Mouse (Mus musculus) adrenal gland, postnatal 10 days (tissue): ENCODE measurements at regions not wholly inside any gene's neighbourhood (a gene's known extent, or its start where the extent isn't known, plus 50 kb on each side); places are given as distances from the start of the nearest gene placed in this dataset.
"Not testable (repeated sequence)": the region's sequence is repeated elsewhere in the genome, so short reads cannot be mapped to it uniquely, and the experiment has no call there.

Source experiments
- DNase-seq: peaks from one replicate; pipeline ENCODE4 v3.0.0; 2021; ENCODE audit warnings: mixed read lengths

DNA sequence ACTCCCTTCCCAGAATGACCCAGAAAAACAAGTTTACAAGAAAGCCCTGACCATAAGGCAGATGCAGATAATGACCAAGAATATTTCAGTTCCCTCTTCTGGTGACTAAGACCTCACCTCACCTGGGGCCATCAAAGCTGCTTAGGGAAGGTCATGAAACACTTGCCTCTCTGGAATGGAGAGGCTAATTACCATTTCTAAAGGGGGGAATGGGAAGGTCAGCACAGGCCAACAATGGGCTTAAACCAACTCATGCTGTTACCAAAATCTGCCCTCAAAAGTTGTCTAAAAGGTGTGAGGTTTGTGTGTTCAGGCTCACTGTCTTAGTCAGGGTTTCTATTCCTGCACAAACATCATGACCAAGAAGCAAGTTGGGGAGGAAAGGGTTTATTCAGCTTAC lies 123.0 kb downstream of the Sgo2b start:
- no peak for DNase-seq

DNA sequence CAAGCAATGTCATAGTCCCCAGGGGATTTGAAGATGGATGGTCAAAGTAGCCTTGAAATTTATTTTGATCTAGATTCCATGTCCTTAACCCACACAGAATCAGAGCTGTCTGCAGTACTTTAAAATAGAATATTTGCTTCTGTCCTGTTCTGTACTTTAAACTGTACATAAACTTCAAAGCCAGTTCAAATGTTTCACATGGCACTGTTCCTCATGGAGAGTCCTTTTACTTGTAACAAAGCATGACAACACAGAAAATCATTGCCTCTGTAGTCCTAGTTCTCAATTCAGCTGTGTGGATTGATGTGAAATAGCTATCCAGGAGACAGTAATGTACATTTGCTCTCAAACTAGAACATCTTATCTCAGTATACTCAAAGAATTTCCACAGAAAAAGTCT lies 123.9 kb downstream of the Sgo2b start:
- no peak for DNase-seq

DNA sequence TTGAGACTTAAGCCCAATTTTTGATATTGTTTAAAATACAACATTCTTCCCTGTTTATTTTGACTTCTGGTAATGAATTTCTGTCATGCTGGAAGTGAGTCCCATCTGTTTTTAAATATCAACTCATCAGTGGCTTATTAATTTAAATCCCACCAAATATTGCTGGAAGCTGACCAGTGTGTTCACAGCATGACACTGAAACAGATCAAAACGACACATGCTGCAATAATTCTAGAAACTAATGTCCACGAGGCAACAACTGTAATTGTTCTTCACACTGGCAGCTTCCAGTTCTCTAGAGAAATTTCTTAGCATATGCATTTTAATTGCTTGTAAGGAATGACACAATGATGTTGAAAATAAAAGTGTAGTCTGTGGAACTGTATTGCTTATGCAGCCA lies 167.6 kb downstream of the Sgo2b start:
- DNase-seq = no peak

DNA sequence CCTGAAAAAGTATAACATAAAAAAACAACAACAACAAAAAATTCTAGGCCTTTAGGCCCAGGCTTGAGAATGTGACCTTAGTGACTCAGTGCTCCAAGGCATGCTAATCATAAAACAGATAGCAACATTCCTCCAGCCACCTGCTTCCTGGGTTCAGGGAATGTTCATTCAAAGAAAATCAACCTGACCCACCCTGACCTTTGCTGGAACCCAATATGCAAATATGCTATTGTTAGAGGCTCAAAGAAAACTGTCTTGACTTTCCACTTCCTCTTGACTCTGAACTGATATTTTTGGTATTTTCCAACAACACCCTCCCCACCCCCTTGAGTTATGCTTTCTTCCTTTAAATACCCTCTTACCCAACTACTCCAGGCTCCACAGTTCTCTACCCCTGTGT lies 191.2 kb downstream of the Sgo2b start:
- DNase-seq = no peak

DNA sequence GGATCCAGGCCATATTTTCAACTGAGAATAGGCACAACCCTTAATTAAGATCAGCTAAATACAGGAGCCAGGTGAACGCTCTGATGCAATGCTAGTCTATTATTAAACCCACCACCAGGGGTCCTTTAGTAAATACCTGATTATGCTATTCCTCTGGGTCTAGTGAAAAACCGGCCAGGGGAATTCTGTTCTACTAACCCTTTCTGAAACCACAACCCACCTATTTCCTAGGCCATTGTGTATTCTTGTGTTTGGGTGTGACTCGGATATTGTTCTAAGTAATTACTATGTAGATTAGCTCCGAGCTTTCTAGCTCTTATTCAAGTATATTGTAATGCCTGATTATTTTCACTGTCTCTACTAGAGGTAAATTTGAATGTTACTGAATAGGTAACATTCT lies 192.1 kb downstream of the Sgo2b start:
- DNase-seq = not testable (repeated sequence)

DNA sequence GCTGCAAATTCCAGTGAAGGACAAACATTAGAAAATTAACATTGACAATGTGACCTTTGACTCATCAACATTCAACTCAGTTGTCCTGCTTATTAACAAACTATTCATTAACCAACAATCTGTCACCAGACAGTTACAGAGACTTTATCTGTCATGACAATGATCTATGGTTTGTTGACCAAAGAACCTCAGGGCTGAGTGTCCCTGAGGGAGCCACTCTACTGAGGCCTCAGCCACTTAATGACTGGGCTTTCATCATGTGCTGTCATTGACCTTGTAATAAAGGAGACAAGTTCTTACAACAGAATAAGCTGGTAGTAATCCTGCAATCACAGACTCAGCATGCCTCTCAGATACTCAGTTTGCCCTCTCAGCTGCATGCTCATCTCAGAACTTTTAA lies 196.8 kb downstream of the Sgo2b start:
- DNase-seq = peak; percentile 21

DNA sequence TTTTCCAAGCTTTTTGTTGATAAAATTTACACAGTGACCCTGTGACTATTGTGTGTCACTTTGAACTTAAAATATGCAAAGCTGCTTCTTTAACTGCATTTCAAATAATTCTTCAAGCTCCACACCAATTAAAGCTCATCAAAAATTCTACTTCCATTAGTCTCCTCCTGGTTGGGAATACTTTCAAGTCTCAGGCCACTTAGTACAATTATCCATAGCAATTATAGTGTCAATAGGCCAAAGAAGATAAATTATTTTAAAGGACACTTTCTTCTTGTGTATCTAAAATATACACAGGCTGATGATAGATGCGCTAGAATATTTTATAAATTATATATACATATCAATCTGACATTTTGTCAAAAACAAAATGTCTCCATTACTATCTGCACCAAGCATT lies 197.2 kb downstream of the Sgo2b start:
- no peak for DNase-seq

DNA sequence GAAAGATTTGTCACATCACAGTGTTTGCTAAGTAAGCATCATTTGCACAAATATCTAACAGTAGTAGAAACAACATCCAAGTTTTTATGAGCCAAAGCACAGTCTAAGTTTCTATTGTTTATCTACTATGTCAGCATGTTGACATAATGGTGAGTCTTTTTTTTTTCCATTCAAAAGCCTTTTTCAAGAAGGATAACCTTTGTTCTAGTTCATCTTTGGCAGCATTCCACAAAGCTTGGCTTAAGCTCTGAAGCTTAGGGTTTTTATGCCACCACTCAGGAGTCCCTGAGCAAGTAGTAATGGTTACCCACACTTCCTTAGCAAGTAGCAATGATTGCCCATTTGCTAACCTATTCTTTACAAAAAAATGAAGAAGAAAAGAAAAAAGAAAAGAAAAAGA lies 198.8 kb downstream of the Sgo2b start:
- DNase-seq = peak; percentile 6

DNA sequence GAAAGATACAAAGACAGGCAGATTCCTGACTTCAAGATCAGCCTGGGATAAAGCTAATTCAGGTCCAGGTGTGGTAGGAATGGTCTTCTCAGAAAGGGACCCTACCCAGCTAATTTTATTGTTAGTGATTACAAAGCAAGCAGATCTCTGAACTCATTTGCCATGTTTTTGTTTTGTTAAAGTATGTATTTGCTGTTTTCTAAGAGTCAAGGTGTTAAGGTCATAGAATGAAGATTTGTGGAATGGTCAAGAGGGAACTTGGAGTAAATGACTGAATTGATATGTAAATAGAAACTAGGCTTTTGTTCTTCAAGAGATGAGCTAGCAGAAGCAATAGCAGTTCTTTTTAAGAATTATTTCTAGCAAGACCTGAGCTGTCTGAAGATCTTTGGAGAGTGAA lies 217.6 kb downstream of the Sgo2b start:
- no peak for DNase-seq

DNA sequence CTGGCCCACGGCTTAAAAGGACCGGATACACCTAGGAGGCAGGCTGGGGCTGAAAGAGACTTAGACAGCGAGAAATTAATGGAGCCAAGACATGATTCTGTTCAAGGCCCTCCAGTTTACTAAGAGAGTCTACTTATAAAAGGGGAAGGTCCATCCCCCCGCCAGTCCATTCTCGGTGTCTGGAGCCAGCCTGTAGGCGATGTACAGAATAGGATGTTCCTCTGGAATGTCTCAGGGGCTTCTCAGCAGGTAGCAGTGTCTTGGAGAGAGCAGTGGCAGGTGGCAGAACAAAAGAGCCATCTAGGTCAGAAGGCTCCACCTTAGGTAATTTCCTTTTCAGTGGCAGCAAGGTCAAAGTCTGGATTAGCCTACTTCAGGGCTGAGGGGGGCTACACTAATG lies 221.3 kb downstream of the Sgo2b start:
- not testable (repeated sequence) for DNase-seq
